Mouse (Mus musculus) cortical plate, adult 2 months (tissue): Measurements from ENCODE around the gene Rnaseh2a. TPM values are rescaled to one million over a fixed set of nuclear protein-coding genes. Genes with fewer than 3 reads are reported as not detected.
A peak's percentile ranks its signal among the peaks of the same experiment; 100 is the strongest.

Source experiments
- H3K27ac ChIP-seq: fragments of 200-500 bp; 2 replicates; pipeline ENCODE4 v1.5.1; 2012; ENCODE audit warnings: low read length, control low read depth, inconsistent platforms; ENCODE audit not compliant: insufficient read depth
- H3K4me1 ChIP-seq: fragments of 200-500 bp; 2 replicates; pipeline ENCODE4 v1.6.1; 2011; ENCODE audit warnings: low read length; ENCODE audit not compliant: control insufficient read depth, insufficient read depth
- H3K4me3 ChIP-seq: fragments of 200-500 bp; 2 replicates; pipeline ENCODE4 v1.5.1; 2011; ENCODE audit warnings: mild to moderate bottlenecking, low read length, control low read depth; ENCODE audit not compliant: insufficient read depth
- CTCF ChIP-seq: fragments of 200-500 bp; IDR thresholded peaks from 2 replicates; pipeline ENCODE4 v1.5.1; 2011; ENCODE audit warnings: mild to moderate bottlenecking, control low read depth, low read length; ENCODE audit not compliant: insufficient read depth; ENCODE audit errors: extremely low read depth
- POLR2A ChIP-seq: fragments of 200-500 bp; IDR thresholded peaks from 2 replicates; pipeline ENCODE4 v1.6.1; 2011; ENCODE audit warnings: mild to moderate bottlenecking, low read length, control low read depth; ENCODE audit not compliant: insufficient read depth; ENCODE audit errors: extremely low read depth
- polyA plus RNA-seq: library from polyadenylated mRNA; depleted of rRNA; stranded (reverse); fragments of >200 nt; gene quantifications from 2 replicates; pipeline ENCODE4 v1.2.3, GENCODE M21; 2012

Rnaseh2a gene
- polyA plus RNA-seq, 1 experiment: 37.7 TPM

GRCm38 (mm10) chr8:84936041-84936961, 33.3 kb downstream of the Rnaseh2a start:
- peaks cover 11% of the 10 kb centered on the region for H3K4me1 ChIP-seq
- H3K4me3 ChIP-seq: peak overlapping the region; percentile 63
- TF ChIP-seq CTCF (no peak), POLR2A (no peak)
- H3K27ac ChIP-seq: peak overlapping the region; percentile 97; the same call in 1 of the 2 replicates

GRCm38 (mm10) chr8:84935489-84935888, 34.1 kb downstream of the Rnaseh2a start:
- no peak for TF ChIP-seq CTCF
- TF ChIP-seq POLR2A: no peak
- no peak overlapping the region for H3K27ac ChIP-seq
- peaks cover 11% of the 10 kb centered on the region for H3K4me1 ChIP-seq
- H3K4me3 ChIP-seq: peak overlapping the region; percentile 63

- H3K27ac ChIP-seq: no peak overlapping the region
- H3K4me3 ChIP-seq: peak overlapping the region; percentile 63
- TF ChIP-seq POLR2A: 0 out of 2 replicates have a peak, but pooled peaks have one; percentile 12
- no peak for TF ChIP-seq CTCF
- peaks cover 11% of the 10 kb centered on the region for H3K4me1 ChIP-seq
Observed at GRCm38 (mm10) chr8:84934860-84935259, 34.7 kb downstream of the Rnaseh2a start.

GRCm38 (mm10) chr8:84933767-84934559, 35.6 kb downstream of the Rnaseh2a start:
- peaks cover 11% of the 10 kb centered on the region for H3K4me1 ChIP-seq
- peak overlapping the region; percentile 18 for H3K4me3 ChIP-seq
- no peak for TF ChIP-seq CTCF
- no peak for TF ChIP-seq POLR2A
- no peak overlapping the region for H3K27ac ChIP-seq

- H3K4me1 ChIP-seq: peaks cover 10% of the 10 kb centered on the region
- no peak overlapping the region for H3K27ac ChIP-seq
- no peak overlapping the region for H3K4me3 ChIP-seq
- TF ChIP-seq CTCF (no peak), POLR2A (no peak)
Observed at GRCm38 (mm10) chr8:84930582-84930981, 39.0 kb downstream of the Rnaseh2a start.

GRCm38 (mm10) chr8:84928456-84929306, 40.9 kb downstream of the Rnaseh2a start:
- TF ChIP-seq CTCF (peak; percentile 70), POLR2A (no peak)
- H3K4me1 ChIP-seq: peaks cover 2% of the 10 kb centered on the region; the same call in 1 of the 2 replicates
- peak overlapping the region; percentile 10; the same call in 1 of the 2 replicates for H3K4me3 ChIP-seq
- H3K27ac ChIP-seq: no peak overlapping the region

- H3K4me1 ChIP-seq: no peaks in the 10 kb centered on the region
- TF ChIP-seq POLR2A (no peak), CTCF (no peak)
- no peak overlapping the region for H3K27ac ChIP-seq
- no peak overlapping the region for H3K4me3 ChIP-seq
Observed at GRCm38 (mm10) chr8:84927513-84927912, 42.1 kb downstream of the Rnaseh2a start.

- no peaks in the 10 kb centered on the region for H3K4me1 ChIP-seq
- H3K4me3 ChIP-seq: no peak overlapping the region
- H3K27ac ChIP-seq: no peak overlapping the region
- TF ChIP-seq CTCF: no peak
- no peak for TF ChIP-seq POLR2A
Observed at GRCm38 (mm10) chr8:84925557-84925956, 44.0 kb downstream of the Rnaseh2a start.

GRCm38 (mm10) chr8:84921596-84921995, 48.0 kb downstream of the Rnaseh2a start:
- Histone ChIP-seq H3K4me3 (no peak overlapping the region), H3K27ac (no peak overlapping the region), H3K4me1 (no peaks in the 10 kb centered on the region)
- TF ChIP-seq CTCF: no peak
- TF ChIP-seq POLR2A: no peak
